Mouse (Mus musculus): ENCODE measurements around the gene Rxylt1.

Rxylt1 gene

DNA sequence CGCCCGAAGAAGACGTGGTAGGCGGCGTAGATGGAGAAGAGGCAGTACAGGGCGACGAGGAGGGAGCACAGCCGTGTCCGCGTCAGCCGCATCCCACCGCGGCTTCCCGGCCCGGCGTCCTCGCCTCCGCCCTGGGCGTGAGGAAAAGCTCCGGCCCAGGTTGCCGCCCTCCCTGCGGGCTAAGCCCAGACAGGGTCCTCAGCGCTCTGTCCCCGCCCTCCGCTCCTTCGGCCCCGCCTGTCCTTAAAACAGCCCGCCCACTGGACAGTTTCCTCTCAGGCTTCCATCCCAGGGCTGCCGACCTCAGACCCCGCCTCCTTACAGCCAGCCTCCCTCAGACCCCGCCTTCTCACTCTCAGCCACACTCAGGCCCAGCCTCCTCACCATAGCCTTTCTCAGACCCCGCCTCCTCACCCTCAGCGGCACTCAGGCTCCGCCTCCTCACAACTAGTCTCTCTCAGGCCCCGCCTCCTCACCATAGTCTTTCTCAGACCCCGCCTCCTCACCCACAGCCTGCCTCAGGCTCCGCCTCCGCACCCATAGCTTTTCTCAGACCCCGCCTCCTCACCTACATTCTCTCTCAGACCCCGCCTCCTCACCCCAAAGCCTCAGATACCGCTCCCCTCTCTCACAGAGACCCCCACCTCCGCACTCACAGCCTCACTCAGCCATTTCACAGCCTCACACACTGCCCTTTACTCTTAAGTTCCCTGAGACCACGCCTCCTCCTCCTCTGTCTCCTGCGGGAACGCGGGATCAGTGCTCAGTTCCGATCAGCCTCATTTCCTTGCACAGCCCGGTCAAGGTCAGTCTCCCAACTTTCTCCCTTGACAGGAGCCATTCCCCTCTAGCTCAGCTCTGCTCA, at the start of gene Rxylt1:
Gene Rxylt1, minus strand, starts transcription at position 392 of the 865 bp plus-strand sequence.
- DNase-seq (ENCODE audit: extremely low read depth, low read depth, low spot score): peak; percentile 87

- DNase-seq (ENCODE audit: extremely low read depth, low read depth, low spot score): no peak
These were observed 24.3 kb upstream of the Rxylt1 start for GRCm38 (mm10) chr10:122121290-122121970.

GRCm38 (mm10) chr10:122120500-122121289, 23.5 kb upstream of the Rxylt1 start:
- DNase-seq (ENCODE audit: extremely low read depth, low read depth, low spot score): no peak

DNA sequence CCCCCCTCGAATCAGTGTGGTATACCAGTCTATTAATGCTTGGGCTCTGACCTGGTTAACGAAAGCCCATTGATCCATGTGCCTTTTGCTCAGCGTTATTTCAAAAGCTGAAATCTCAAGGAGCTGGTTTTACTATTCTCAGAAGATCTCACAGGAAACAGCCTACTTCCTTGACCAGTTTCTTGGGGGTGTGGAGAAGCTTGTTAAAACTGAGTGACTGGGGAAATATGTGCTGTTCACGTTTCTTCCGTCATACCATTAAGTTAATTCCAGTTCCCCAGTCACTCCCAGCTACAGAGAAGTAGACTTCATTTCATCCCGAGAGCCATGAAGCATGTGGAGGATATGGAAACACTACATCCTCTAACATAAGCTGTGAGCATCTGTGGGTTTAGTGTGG, 22.3 kb upstream of the Rxylt1 start:
- DNase-seq (ENCODE audit: extremely low read depth, low read depth, low spot score): no peak

GRCm38 (mm10) chr10:122116636-122117035, 19.5 kb upstream of the Rxylt1 start:
- DNase-seq (ENCODE audit: extremely low read depth, low read depth, low spot score): no peak

GRCm38 (mm10) chr10:122106633-122107028, 9.5 kb upstream of the Rxylt1 start:
- no peak for DNase-seq (ENCODE audit: extremely low read depth, low read depth, low spot score)

DNA sequence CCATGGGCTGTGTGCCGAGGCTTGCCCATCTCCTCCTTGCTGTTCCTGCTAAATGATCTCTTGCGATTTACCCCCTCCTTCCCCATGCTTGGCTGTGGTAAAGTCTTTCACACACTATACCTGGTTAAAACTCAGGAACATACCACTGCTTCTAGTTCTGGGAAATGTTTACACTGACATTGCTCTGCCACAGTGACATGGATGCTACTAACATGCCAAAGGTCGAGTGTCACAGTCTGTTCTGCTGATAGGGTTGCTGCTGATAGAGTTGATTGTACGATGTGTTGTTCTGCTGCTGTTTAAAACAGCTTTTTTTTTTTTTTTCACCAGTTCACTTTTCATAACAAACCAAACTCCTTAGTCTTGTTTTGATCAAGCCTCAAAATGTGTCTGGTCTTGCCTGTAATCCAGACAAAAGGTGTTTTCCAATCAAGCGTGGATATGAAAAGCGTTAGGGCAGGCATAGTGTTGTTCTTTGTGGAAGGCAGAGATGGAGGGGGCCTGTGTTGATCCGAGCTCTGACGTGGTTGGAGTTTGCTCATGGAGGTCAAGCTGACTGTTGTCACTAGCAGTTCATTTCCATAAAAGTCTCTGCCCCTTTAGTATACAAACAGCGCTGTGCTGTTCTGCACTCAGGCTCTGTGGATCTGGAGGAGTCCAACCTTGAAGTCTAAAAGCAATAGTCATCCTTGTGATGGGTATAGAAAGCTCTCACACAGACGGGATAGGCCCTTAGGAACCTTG, 8.9 kb upstream of the Rxylt1 start:
- DNase-seq (ENCODE audit: extremely low read depth, low read depth, low spot score): no peak

DNA sequence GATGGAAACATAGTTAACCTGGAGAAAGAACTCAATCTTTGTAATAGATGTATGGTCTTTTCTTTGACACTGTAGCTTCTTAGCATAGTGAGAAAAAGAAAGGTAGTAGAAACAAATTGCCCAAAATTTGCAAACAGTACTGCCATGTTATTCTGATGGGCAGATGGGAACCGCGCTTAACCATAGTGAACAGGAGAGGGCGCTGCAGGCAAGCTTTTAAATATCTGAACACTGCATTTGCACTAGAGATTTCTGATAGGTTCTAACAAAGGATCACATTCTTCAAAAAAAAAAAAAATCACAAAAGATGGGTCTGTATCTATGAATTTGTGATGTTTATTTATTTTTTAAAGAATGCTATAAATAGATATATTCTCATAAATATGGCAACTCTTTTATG, 8.2 kb upstream of the Rxylt1 start:
- no peak for DNase-seq (ENCODE audit: extremely low read depth, low read depth, low spot score)

- DNase-seq (ENCODE audit: extremely low read depth, low read depth, low spot score): no peak
These were observed 5.5 kb upstream of the Rxylt1 start for GRCm38 (mm10) chr10:122102675-122103074.

GRCm38 (mm10) chr10:122096462-122096979, 650 bp downstream of the Rxylt1 start:
- DNase-seq (ENCODE audit: extremely low read depth, low read depth, low spot score): no peak

GRCm38 (mm10) chr10:122090472-122090871, 6.7 kb downstream of the Rxylt1 start:
- DNase-seq (ENCODE audit: extremely low read depth, low read depth, low spot score): no peak

- DNase-seq (ENCODE audit: extremely low read depth, low read depth, low spot score): no peak
These were observed 15.8 kb downstream of the Rxylt1 start for GRCm38 (mm10) chr10:122081352-122081751.

DNA sequence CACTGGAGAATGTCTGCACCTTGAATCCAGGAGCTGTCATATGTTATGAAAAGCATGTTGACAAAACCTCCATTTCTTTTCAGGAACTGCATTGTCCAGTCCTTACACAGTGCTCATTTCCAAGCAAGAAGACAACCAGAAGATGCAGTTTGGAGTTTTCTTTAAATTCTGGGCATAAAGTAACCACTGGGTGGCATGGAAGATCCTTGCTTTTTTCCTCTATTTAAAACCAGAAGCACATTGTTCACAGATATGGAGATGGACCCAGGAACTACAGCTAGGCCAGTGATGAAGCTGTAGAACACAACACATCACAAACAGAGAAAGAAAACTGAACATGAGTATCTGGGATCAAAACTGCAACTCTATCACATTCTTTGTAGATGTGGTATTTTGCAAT, 28.0 kb downstream of the Rxylt1 start:
- no peak for DNase-seq (ENCODE audit: extremely low read depth, low read depth, low spot score)

DNA sequence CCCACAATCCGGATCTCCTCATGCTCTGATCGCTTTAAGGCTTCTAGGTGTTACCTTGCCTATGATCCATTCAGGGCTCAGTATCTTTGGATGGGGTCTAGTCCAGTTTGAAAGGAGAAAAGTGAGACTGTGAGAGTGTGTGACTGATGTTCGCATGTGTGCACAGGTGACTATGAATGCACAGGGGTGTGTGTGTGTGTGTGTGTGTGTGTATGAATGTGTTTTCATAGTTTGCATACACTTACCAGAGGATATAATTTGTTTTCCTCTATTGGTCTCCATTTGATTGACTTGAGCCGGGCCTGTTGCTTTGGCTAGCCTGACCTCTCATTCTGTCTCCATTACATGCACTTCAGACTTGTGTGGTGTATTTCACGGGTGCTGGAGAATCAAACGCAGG, 41.3 kb downstream of the Rxylt1 start:
- DNase-seq (ENCODE audit: extremely low read depth, low read depth, low spot score): no peak

DNA sequence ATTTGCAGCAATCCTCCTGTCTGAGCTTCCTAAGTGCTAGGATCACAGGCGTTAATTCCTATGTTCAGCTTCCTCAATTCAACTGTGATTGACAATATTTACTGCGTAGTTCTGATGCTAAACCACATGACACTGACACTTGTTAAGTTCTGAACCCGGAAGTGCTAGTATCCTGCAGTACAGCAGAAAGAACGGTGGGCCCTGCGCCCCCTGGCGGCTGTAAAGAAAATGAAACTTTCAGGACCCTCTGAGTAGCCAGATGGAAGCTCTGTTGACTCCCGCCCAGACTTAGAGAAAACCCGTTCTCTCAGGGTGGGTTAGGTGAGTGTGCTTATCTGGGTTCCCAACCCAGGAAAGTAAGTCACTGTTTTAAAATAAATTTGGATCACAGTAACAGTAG, 42.6 kb downstream of the Rxylt1 start:
- no peak for DNase-seq (ENCODE audit: extremely low read depth, low read depth, low spot score)

DNA sequence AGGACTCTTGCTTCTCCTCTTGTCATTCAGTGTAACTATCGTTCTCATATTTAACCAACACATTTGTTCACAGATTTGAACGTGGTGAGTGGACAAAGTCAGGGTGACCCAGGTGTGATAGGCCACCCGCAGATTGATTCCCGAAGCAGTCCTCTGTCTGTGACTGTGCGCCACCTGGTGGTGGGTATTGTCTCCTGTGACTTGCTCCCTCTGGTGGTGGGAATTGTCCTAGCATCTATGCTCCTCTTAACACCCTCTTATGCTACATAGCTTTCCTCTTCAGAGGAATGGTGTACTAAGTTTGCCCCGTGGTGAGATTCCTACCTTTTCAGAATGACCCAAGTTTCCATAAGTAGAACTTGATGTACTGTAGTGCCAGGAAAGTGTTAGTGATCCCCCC, 45.3 kb downstream of the Rxylt1 start:
- no peak for DNase-seq (ENCODE audit: extremely low read depth, low read depth, low spot score)

DNA sequence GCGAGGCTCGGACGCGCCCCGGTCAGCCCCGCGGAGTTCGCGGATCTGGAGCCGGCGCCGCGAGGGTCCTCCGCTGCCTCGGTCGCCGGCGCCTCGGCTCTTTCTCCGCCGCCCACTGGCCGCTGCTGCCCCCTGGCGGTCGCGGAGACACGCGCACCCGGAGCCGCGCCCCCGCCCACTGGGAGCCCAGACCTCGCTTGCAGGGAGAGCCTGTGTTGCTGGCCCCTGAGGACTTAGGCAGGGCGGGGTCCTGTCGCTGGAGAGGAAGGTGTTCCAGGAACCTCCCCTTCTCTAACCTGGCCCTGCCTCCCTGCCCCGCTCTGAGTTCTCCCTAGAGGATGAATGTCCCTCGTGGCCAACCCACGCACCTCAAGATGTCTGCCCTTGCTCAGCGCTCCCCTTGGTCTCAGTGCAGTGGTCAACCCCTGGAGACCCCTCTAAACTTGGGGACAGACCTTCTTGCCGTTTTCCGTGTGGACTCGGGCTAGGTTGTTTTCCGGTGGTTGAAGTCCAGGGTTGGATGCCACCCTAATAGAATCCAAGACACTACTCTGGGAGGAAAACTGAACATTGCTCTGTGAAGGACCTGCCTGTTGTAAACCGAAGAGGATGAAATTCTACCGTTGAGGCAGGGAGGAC, 49.3 kb downstream of the Rxylt1 start:
- no peak for DNase-seq (ENCODE audit: extremely low read depth, low read depth, low spot score)

DNA sequence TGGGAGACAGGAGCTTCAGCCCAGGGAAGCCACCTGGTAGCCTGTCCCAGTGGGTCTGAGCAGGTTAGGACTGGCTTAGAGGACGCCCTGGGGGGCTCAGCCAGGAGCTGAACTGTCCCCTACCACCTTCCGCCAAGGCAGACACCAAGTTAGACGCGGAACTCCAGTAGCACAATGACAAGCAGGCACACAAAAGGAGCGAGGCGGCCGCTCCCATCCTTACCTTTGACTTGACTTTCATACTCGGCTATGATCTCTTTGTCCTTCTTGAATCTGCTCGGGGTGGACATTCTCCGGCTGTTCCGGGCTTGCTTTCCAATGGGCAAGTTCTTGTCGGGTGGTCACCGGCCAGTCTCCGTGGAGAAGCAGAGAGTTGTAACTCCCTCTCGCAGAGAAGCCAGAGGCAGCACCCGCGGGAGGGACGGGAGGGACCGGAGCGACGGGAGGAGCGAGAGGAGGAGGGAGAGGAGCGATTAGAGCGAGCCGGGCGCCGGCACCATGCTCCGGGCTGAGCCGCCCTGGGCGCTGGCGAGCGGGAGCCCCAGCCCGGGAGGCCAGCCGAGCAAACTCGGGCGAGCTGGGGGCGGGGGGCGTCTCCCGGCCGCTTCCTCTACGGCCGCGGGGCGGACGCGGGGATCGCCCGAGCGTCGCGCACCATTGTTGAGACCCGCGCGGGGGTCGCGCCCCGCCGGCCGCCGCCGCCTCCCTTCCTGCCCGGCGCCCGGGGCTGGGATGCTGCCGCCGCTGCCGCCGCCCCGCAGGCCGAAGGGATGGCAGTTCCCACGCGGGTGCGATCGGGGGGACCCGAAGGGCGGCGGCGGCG, 50.1 kb downstream of the Rxylt1 start, which contains the start of gene Srgap1:
Gene Srgap1, minus strand, starts transcription at position 412 of the 823 bp plus-strand sequence.
- DNase-seq (ENCODE audit: extremely low read depth, low read depth, low spot score): no peak

- DNase-seq (ENCODE audit: extremely low read depth, low read depth, low spot score): no peak
These were observed 50.7 kb downstream of the Rxylt1 start for GRCm38 (mm10) chr10:122046511-122046903.

Data from fat pad, adult 2 months (tissue).